Mouse (Mus musculus): Measurements from ENCODE around the gene Ciz1. TPM values are rescaled to one million over a fixed set of nuclear protein-coding genes. Genes with fewer than 3 reads are reported as not detected.

Gene Ciz1
- polyA plus RNA-seq, 1 experiment, result 18.7 TPM

GRCm38 (mm10) chr2:32423481-32424331, 71.6 kb downstream of the Ciz1 start:
- peak overlapping the region; percentile 98 for H3K27ac ChIP-seq (replicated peaks; ENCODE audit: low read depth, low read length)
- H3K4me1 ChIP-seq (ENCODE audit: control insufficient read depth, insufficient read depth, insufficient read length, low read length), result peaks cover 31% of the 10 kb centered on the region
- H3K4me3 ChIP-seq (ENCODE audit: insufficient read depth, low read depth, low read length), result peak overlapping the region; percentile 62

- Histone ChIP-seq H3K4me1 (ENCODE audit: control insufficient read depth, insufficient read depth, insufficient read length, low read length) (peaks cover 40% of the 10 kb centered on the region), H3K27ac (replicated peaks; ENCODE audit: low read depth, low read length) (peak overlapping the region; percentile 72), H3K4me3 (ENCODE audit: insufficient read depth, low read depth, low read length) (no peak overlapping the region)
Observed at GRCm38 (mm10) chr2:32424796-32425195, 72.7 kb downstream of the Ciz1 start.

- Histone ChIP-seq H3K4me1 (ENCODE audit: control insufficient read depth, insufficient read depth, insufficient read length, low read length) (peaks cover 47% of the 10 kb centered on the region), H3K27ac (replicated peaks; ENCODE audit: low read depth, low read length) (no peak overlapping the region)
Observed at GRCm38 (mm10) chr2:32425568-32425967, 73.4 kb downstream of the Ciz1 start.

GRCm38 (mm10) chr2:32426141-32426540, 74.0 kb downstream of the Ciz1 start:
- Histone ChIP-seq H3K4me1 (ENCODE audit: control insufficient read depth, insufficient read depth, insufficient read length, low read length) (peaks cover 51% of the 10 kb centered on the region), H3K4me3 (ENCODE audit: insufficient read depth, low read depth, low read length) (no peak overlapping the region), H3K27ac (replicated peaks; ENCODE audit: low read depth, low read length) (no peak overlapping the region)

More at GRCm38 (mm10) chr2:32425568-32425967, 73.4 kb downstream of the Ciz1 start:
- H3K4me3 ChIP-seq (ENCODE audit: insufficient read depth, low read depth, low read length), result no peak overlapping the region

GRCm38 (mm10) chr2:32427720-32428119, 75.6 kb downstream of the Ciz1 start:
- Histone ChIP-seq H3K27ac (replicated peaks; ENCODE audit: low read depth, low read length) (no peak overlapping the region), H3K4me3 (ENCODE audit: insufficient read depth, low read depth, low read length) (no peak overlapping the region), H3K4me1 (ENCODE audit: control insufficient read depth, insufficient read depth, insufficient read length, low read length) (peaks cover 46% of the 10 kb centered on the region)

GRCm38 (mm10) chr2:32428262-32428722, 76.2 kb downstream of the Ciz1 start:
- 0 out of 2 replicates have a peak overlapping the region, but pooled peaks have one; percentile 2 for H3K27ac ChIP-seq (replicated peaks; ENCODE audit: low read depth, low read length)
- peaks cover 40% of the 10 kb centered on the region for H3K4me1 ChIP-seq (ENCODE audit: control insufficient read depth, insufficient read depth, insufficient read length, low read length)
- H3K4me3 ChIP-seq (ENCODE audit: insufficient read depth, low read depth, low read length), result no peak overlapping the region

GRCm38 (mm10) chr2:32429215-32429891, 77.2 kb downstream of the Ciz1 start:
- H3K4me3 ChIP-seq (ENCODE audit: insufficient read depth, low read depth, low read length), result no peak overlapping the region
- peak overlapping the region; percentile 56 for H3K27ac ChIP-seq (replicated peaks; ENCODE audit: low read depth, low read length)
- H3K4me1 ChIP-seq (ENCODE audit: control insufficient read depth, insufficient read depth, insufficient read length, low read length), result peaks cover 39% of the 10 kb centered on the region

Other genes with a start within 250 kb of the Ciz1 start
- gene Prrc2b, start 201.2 kb upstream of the Ciz1 start, polyA plus RNA-seq (2012; ENCODE audit: insufficient read depth, insufficient read length, missing spikeins), result 14.6 and 15.1 TPM in 2 replicates
- gene Pomt1, start 115.7 kb upstream of the Ciz1 start, polyA plus RNA-seq (2012; ENCODE audit: insufficient read depth, insufficient read length, missing spikeins), result 23.7 and 25.1 TPM in 2 replicates
- 292 and 332 TPM in 2 replicates for gene Uck1, start 92.2 kb upstream of the Ciz1 start, polyA plus RNA-seq (2012; ENCODE audit: insufficient read depth, insufficient read length, missing spikeins)
- gene Golga2, start 64.9 kb upstream of the Ciz1 start, polyA plus RNA-seq (2012; ENCODE audit: insufficient read depth, insufficient read length, missing spikeins), result 51.9 and 57.6 TPM in 2 replicates
- 679 and 786 TPM in 2 replicates for gene Swi5, start 64.3 kb upstream of the Ciz1 start, polyA plus RNA-seq (2012; ENCODE audit: insufficient read depth, insufficient read length, missing spikeins)
- gene Dnm1, start 1.0 kb downstream of the Ciz1 start, polyA plus RNA-seq (2012; ENCODE audit: insufficient read depth, insufficient read length, missing spikeins), result 2.6 and 7.4 TPM in 2 replicates
- 296 and 402 TPM in 2 replicates for gene 1110008P14Rik, start 29.6 kb downstream of the Ciz1 start, polyA plus RNA-seq (2012; ENCODE audit: insufficient read depth, insufficient read length, missing spikeins)
- gene Lcn2, start 35.9 kb downstream of the Ciz1 start, polyA plus RNA-seq (2012; ENCODE audit: insufficient read depth, insufficient read length, missing spikeins), result 2.7 TPM in 1 of 2 replicates, not detected in the other
- 87.7 and 101 TPM in 2 replicates for gene Ptges2, start 43.6 kb downstream of the Ciz1 start, polyA plus RNA-seq (2012; ENCODE audit: insufficient read depth, insufficient read length, missing spikeins)
- 1.8 and 2.1 TPM in 2 replicates for gene Naif1, start 98.1 kb downstream of the Ciz1 start, polyA plus RNA-seq (2012; ENCODE audit: insufficient read depth, insufficient read length, missing spikeins)
- gene Slc25a25, start 99.1 kb downstream of the Ciz1 start, polyA plus RNA-seq (2012; ENCODE audit: insufficient read depth, insufficient read length, missing spikeins), result 9.2 and 11.0 TPM in 2 replicates
- 6.3 and 15.4 TPM in 2 replicates for gene Fam102a, start 183.0 kb downstream of the Ciz1 start, polyA plus RNA-seq (2012; ENCODE audit: insufficient read depth, insufficient read length, missing spikeins)
- 31.2 and 37.5 TPM in 2 replicates for gene Dpm2, start 218.5 kb downstream of the Ciz1 start, polyA plus RNA-seq (2012; ENCODE audit: insufficient read depth, insufficient read length, missing spikeins)
- not detected in 2 replicates for gene Pip5kl1, start 222.5 kb downstream of the Ciz1 start, polyA plus RNA-seq (2012; ENCODE audit: insufficient read depth, insufficient read length, missing spikeins)
- gene 9430097D07Rik, start 223.4 kb downstream of the Ciz1 start, polyA plus RNA-seq (2012; ENCODE audit: insufficient read depth, insufficient read length, missing spikeins), result not detected in 2 replicates
- 2.4 and 3.0 TPM in 2 replicates for gene St6galnac4, start 234.8 kb downstream of the Ciz1 start, polyA plus RNA-seq (2012; ENCODE audit: insufficient read depth, insufficient read length, missing spikeins)
- gene St6galnac6, start 247.4 kb downstream of the Ciz1 start, polyA plus RNA-seq (2012; ENCODE audit: insufficient read depth, insufficient read length, missing spikeins), result 79.5 and 87.3 TPM in 2 replicates